Mouse (Mus musculus): Measurements from ENCODE around the gene Gm13090.
A peak's percentile ranks its signal among the peaks of the same experiment; 100 is the strongest.

Gm13090 gene

GRCm38 (mm10) chr4:151089270-151089669, at the start of gene Gm13090:
TSS of gene Gm13090 (plus strand) at chr4:151089570.
- no peak for DNase-seq (ENCODE audit: low spot score)

- no peak for DNase-seq (ENCODE audit: low spot score)
These were observed 47.9 kb upstream of the Gm13090 start for GRCm38 (mm10) chr4:151041506-151041905.

GRCm38 (mm10) chr4:151043281-151043680, 46.1 kb upstream of the Gm13090 start:
- DNase-seq (ENCODE audit: low spot score) = no peak

GRCm38 (mm10) chr4:151044037-151044943, 45.1 kb upstream of the Gm13090 start, which contains the start of gene Per3:
TSS of gene Per3 (minus strand) at chr4:151044665.
- peak; percentile 97 for DNase-seq (ENCODE audit: low spot score)

- no peak for DNase-seq (ENCODE audit: low spot score)
These were observed 44.3 kb upstream of the Gm13090 start for GRCm38 (mm10) chr4:151044944-151045570.

- no peak for DNase-seq (ENCODE audit: low spot score)
These were observed 42.8 kb upstream of the Gm13090 start for GRCm38 (mm10) chr4:151046524-151046923.

GRCm38 (mm10) chr4:151051162-151051561, 38.2 kb upstream of the Gm13090 start:
- DNase-seq (ENCODE audit: low spot score) = no peak

GRCm38 (mm10) chr4:151057347-151058321, 31.7 kb upstream of the Gm13090 start, which contains the start of gene Vamp3:
TSS of gene Vamp3 (minus strand) at chr4:151057963.
- DNase-seq (ENCODE audit: low spot score) = peak; percentile 98

GRCm38 (mm10) chr4:151058634-151059033, 30.7 kb upstream of the Gm13090 start:
- no peak for DNase-seq (ENCODE audit: low spot score)

GRCm38 (mm10) chr4:151059566-151059965, 29.8 kb upstream of the Gm13090 start:
- DNase-seq (ENCODE audit: low spot score) = no peak

GRCm38 (mm10) chr4:151068751-151069150, 20.6 kb upstream of the Gm13090 start:
- no peak for DNase-seq (ENCODE audit: low spot score)

- DNase-seq (ENCODE audit: low spot score) = no peak
These were observed 18.4 kb upstream of the Gm13090 start for GRCm38 (mm10) chr4:151070962-151071361.

GRCm38 (mm10) chr4:151073108-151073744, 16.1 kb upstream of the Gm13090 start:
- DNase-seq (ENCODE audit: low spot score) = peak; percentile 32

- no peak for DNase-seq (ENCODE audit: low spot score)
These were observed 14.6 kb upstream of the Gm13090 start for GRCm38 (mm10) chr4:151074817-151075216.

GRCm38 (mm10) chr4:151081355-151081754, 8.0 kb upstream of the Gm13090 start:
- no peak for DNase-seq (ENCODE audit: low spot score)

- no peak for DNase-seq (ENCODE audit: low spot score)
These were observed 7.4 kb upstream of the Gm13090 start for GRCm38 (mm10) chr4:151081977-151082376.

GRCm38 (mm10) chr4:151083027-151083426, 6.3 kb upstream of the Gm13090 start:
- no peak for DNase-seq (ENCODE audit: low spot score)

- DNase-seq (ENCODE audit: low spot score) = no peak
These were observed 2.0 kb upstream of the Gm13090 start for GRCm38 (mm10) chr4:151087358-151087757.

GRCm38 (mm10) chr4:151088819-151089218, 551 bp upstream of the Gm13090 start:
- DNase-seq (ENCODE audit: low spot score) = no peak

- DNase-seq (ENCODE audit: low spot score) = no peak
These were observed 5.8 kb downstream of the Gm13090 start for GRCm38 (mm10) chr4:151095207-151095606.

- DNase-seq (ENCODE audit: low spot score) = no peak
These were observed 7.1 kb downstream of the Gm13090 start for GRCm38 (mm10) chr4:151096334-151097103.
